Mouse (Mus musculus) hindbrain, embryonic 15.5 days (tissue): ENCODE results near the gene Spag7. TPM values are rescaled to one million over a fixed set of nuclear protein-coding genes. Genes with fewer than 3 reads are reported as not detected.

Experiments
- ATAC-seq: fragments of 200-750 bp; cut with Nextera tagmentation; 2 replicates; pipeline ENCODE4 v1.8.0; 2017; ENCODE audit warnings: low read depth, moderate number of reproducible peaks, moderate TSS enrichment; ENCODE audit not compliant: low FRiP score
- H3K27ac ChIP-seq: fragments of 300-500 bp; sonication (generic); replicated peaks from 2 replicates; pipeline ENCODE4 v1.5.1; 2015; ENCODE audit warnings: mild to moderate bottlenecking, inconsistent platforms
- H3K27me3 ChIP-seq: fragments of 300-500 bp; sonication (generic); 2 replicates; pipeline ENCODE4 v1.6.1; 2015; ENCODE audit warnings: control low read depth, inconsistent platforms
- H3K36me3 ChIP-seq: fragments of 300-500 bp; sonication (generic); 2 replicates; pipeline ENCODE4 v1.6.1; 2015; ENCODE audit warnings: control low read depth, inconsistent platforms
- H3K4me1 ChIP-seq: fragments of 300-500 bp; sonication (generic); replicated peaks from 2 replicates; pipeline ENCODE4 v1.6.1; 2015; ENCODE audit warnings: control low read depth, inconsistent platforms
- H3K4me2 ChIP-seq: fragments of 300-500 bp; sonication (generic); 2 replicates; pipeline ENCODE4 v1.6.1; 2015; ENCODE audit warnings: moderate library complexity, mild to moderate bottlenecking, inconsistent platforms
- H3K4me3 ChIP-seq: fragments of 300-500 bp; sonication (generic); 2 replicates; pipeline ENCODE4 v1.5.1; 2015; ENCODE audit warnings: mild to moderate bottlenecking, inconsistent platforms
- H3K9ac ChIP-seq: fragments of 300-500 bp; sonication (generic); 2 replicates; pipeline ENCODE4 v1.6.1; 2015; ENCODE audit warnings: inconsistent platforms
- H3K9me3 ChIP-seq: fragments of 300-500 bp; sonication (generic); 2 replicates; pipeline ENCODE4 v1.6.1; 2016; ENCODE audit warnings: control low read depth, inconsistent platforms
- WGBS: fragments of 180-500 bp; shearing (Covaris S2); methylation state at CpG from one replicate; pipeline ENCODE4 v1.1.7; 2015; 5-methylcytosine and 5-hydroxymethylcytosine counted together
- polyA plus RNA-seq: library from polyadenylated mRNA; unstranded; fragments of >200 nt; fragmentation: Nextera tagmentation; extraction: Ambion mirVana; gene quantifications from 2 replicates; pipeline ENCODE4 v1.2.1, GENCODE M21; 2015

Spag7 gene
- polyA plus RNA-seq, 1 experiment from 2014 or later, result 164 TPM

DNA sequence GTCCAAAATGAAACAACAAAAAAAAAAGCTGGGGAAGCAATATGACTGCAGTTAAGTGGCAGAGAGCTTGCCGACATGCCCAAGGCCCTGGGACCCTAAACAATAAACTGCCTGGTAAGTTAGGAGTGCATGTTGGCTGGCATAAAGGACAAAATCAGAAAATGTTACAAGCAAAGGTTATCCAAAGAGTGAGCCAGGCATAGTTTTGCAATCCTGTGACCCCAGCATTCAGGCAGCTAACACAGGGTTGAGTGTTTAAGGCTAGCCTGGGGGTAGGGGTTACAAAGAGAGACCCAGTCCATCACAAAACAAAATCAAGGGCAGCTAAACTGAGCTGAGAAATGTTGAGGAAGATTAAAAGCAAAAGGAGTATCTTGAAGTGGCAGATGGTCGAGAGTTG is 29.8 kb upstream of the Spag7 start:
- Histone ChIP-seq H3K4me1 (peaks cover 24% of the 10 kb centered on the region), H3K27me3 (no peaks in the 10 kb centered on the region), H3K4me3 (no peak overlapping the region)

DNA sequence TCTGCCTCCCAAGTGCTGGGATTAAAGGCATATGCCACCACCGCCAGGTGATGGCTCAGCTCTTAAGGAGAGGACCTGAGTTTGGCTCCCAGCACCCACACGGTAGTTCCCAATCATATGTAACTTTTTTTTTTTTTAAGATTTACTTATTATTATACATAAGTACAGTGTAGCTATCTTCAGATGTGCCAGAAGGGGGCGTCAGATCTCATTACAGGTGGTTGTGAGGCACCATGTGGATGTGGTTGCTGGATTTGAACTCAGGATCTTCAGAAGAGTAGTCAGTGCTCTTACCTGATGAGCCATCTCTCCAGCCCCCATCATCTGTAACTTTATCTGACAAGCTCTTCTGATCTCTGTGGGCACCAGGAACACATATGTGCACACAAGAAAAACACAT is 28.2 kb upstream of the Spag7 start:
- 72% methylated on average over 3 of the region's 3 CpGs for WGBS
- Histone ChIP-seq H3K27me3 (no peaks in the 10 kb centered on the region), H3K36me3 (no peaks in the 10 kb centered on the region), H3K4me2 (no peak overlapping the region), H3K9me3 (no peaks in the 10 kb centered on the region), H3K9ac (no peak overlapping the region), H3K27ac (no peak overlapping the region), H3K4me1 (peaks cover 20% of the 10 kb centered on the region), H3K4me3 (no peak overlapping the region)
- ATAC-seq, result no peak

More for the DNA sequence above, 29.8 kb upstream of the Spag7 start:
- 72% methylated on average over 2 of the region's 2 CpGs for WGBS
- H3K36me3 ChIP-seq, result no peaks in the 10 kb centered on the region; the same call in 1 of the 2 replicates
- no peak overlapping the region for H3K9ac ChIP-seq
- H3K27ac ChIP-seq, result no peak overlapping the region
- peak overlapping the region; percentile 83; the same call in 1 of the 2 replicates for H3K4me2 ChIP-seq
- no peaks in the 10 kb centered on the region for H3K9me3 ChIP-seq
- no peak for ATAC-seq

DNA sequence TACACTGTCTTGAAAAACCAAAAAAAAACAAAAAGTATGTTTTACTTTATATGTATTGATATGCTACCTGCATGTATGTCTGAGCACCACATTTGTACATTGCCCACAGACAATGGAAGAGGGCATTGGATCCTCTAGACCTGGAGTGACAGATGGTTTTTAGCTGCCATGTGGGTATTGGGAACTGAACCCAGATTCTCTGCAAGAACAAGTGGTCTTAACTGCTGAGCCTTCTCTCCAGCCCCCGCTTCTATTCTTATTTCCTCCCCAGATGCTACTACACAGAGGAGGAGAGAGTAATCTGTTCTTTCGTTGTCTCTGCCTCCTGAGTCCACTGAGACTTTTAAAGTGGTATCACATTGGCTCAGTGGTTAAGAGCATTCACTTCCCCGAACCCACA is 24.3 kb upstream of the Spag7 start:
- Histone ChIP-seq H3K4me1 (peaks cover 6% of the 10 kb centered on the region), H3K4me2 (no peak overlapping the region), H3K36me3 (no peaks in the 10 kb centered on the region), H3K27ac (no peak overlapping the region), H3K27me3 (no peaks in the 10 kb centered on the region), H3K4me3 (no peak overlapping the region), H3K9me3 (no peaks in the 10 kb centered on the region), H3K9ac (no peak overlapping the region)
- WGBS, result 75% methylated on average over 3 of the region's 3 CpGs
- ATAC-seq, result no peak

DNA sequence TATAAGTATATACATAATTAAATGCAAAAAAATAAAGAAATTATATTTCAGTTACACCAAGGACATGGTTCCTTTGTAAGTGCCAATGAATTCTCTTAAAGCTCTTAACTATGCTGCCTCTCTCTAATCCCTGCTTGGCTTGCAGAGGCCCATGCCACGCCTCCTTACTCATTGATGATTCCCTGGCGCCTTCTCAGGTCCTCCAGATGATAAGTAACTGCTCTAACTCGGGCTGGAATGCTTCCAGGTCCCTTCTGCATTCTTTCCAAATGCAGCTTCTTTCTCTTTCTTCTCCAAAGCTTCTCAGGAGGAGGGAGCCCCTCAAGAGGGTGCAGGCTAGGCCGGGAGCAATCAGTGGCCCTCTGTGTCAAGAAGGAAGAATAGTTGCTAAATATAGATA is 20.4 kb upstream of the Spag7 start:
- no peaks in the 10 kb centered on the region for H3K9me3 ChIP-seq
- H3K4me1 ChIP-seq, result peaks cover 27% of the 10 kb centered on the region
- H3K4me2 ChIP-seq, result no peak overlapping the region
- no peaks in the 10 kb centered on the region for H3K27me3 ChIP-seq
- no peak overlapping the region for H3K27ac ChIP-seq
- ATAC-seq, result no peak
- WGBS, result 66% methylated on average over 4 of the region's 4 CpGs
- no peak overlapping the region for H3K4me3 ChIP-seq
- no peak overlapping the region for H3K9ac ChIP-seq
- 0 out of 2 replicates have a peak, but pooled peaks cover under 1% of the 10 kb centered on the region for H3K36me3 ChIP-seq

DNA sequence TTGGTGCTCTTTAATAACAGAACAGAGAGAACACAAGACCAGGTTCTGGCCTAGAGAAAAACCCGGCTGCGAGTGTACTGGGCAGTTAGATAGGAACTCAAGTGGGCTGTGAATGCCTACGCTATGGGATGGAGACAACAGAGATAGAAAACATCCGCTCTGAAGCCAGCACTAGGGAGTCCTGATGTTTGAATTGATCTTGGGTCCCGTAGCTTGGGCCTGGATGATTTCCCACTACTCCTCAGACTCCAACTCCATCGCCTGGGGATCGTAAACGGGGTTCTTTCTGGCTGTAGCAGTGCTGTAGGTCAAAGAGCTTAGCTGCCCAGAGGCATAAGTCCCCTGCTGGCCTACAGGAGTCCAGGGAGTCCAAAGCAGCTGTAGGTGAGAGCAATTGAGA is 19.2 kb upstream of the Spag7 start:
- H3K27me3 ChIP-seq, result no peaks in the 10 kb centered on the region
- no peak for ATAC-seq
- no peaks in the 10 kb centered on the region for H3K9me3 ChIP-seq
- H3K36me3 ChIP-seq, result peaks cover 13% of the 10 kb centered on the region; the same call in 1 of the 2 replicates
- peak overlapping the region; percentile 94 for H3K4me3 ChIP-seq
- H3K9ac ChIP-seq, result peak overlapping the region; percentile 83
- 9% methylated on average over 8 of the region's 8 CpGs for WGBS
- peaks cover 27% of the 10 kb centered on the region for H3K4me1 ChIP-seq
- peak overlapping the region; percentile 91 for H3K4me2 ChIP-seq
- H3K27ac ChIP-seq, result peak overlapping the region; percentile 87

- H3K36me3 ChIP-seq, result peaks cover 15% of the 10 kb centered on the region; the same call in 1 of the 2 replicates
- H3K4me2 ChIP-seq, result peak within 1 kb of the TSS; percentile 91
- no peaks in the 10 kb centered on the region for H3K9me3 ChIP-seq
- H3K27me3 ChIP-seq, result no peaks in the 10 kb centered on the region
- H3K4me3 ChIP-seq, result peak within 1 kb of the TSS; percentile 94
- peaks cover 27% of the 10 kb centered on the region for H3K4me1 ChIP-seq
- ATAC-seq, result peak; percentile 83
- peak within 1 kb of the TSS; percentile 87 for H3K27ac ChIP-seq
- WGBS, result under 1% methylated on average over 54 of the region's 55 CpGs
- peak within 1 kb of the TSS; percentile 83 for H3K9ac ChIP-seq
Measured at GRCm38 (mm10) chr11:70687601-70688199, 18.5 kb upstream of the Spag7 start, which contains the start of gene Camta2. Gene Camta2 (minus strand): TSS chr11:70688105.

DNA sequence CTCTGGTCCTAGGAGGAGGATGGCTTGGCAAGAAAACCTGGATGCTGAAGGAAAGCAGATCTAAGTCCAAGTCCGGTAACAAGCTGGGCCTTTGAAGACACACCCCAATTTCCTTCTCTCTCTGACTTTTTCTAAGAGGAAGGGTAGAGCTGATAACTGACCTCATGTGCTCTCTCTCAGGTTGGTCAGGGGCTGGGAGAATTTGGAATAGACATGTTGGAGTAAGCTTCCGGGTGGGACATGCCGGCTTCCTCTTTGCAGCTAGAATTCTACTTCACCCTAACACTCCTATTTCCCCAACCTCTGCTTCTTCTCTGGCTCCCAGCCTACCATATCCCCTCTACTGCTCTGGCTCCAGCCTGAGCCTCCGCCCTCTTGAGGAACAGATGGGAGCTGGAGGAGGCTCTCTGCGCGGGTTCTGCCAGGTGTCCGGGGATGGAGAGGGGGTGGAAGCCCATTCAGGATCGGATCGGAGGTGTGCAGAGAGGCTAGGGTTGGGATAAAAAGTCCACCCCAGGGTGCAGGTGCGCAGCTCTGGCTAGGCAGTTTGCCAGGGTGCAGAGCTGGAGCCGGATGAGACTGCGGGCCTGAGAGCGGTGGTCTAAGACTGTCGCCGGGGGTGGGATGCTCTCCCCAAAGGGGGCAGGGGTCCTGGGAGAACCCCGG is 17.8 kb upstream of the Spag7 start:
- Histone ChIP-seq H3K4me3 (peak overlapping the region; percentile 94), H3K36me3 (peaks cover 18% of the 10 kb centered on the region), H3K9ac (peak overlapping the region; percentile 83), H3K27me3 (no peaks in the 10 kb centered on the region), H3K27ac (peak overlapping the region; percentile 87), H3K4me2 (peak overlapping the region; percentile 91), H3K4me1 (peaks cover 32% of the 10 kb centered on the region), H3K9me3 (no peaks in the 10 kb centered on the region)
- 3% methylated on average over 16 of the region's 16 CpGs for WGBS
- ATAC-seq, result peak; percentile 57

GRCm38 (mm10) chr11:70683640-70684039 is 14.4 kb upstream of the Spag7 start:
- H3K36me3 ChIP-seq, result peaks cover 37% of the 10 kb centered on the region
- H3K27me3 ChIP-seq, result no peaks in the 10 kb centered on the region
- 95% methylated on average over 5 of the region's 5 CpGs for WGBS
- H3K4me3 ChIP-seq, result no peak overlapping the region
- no peak overlapping the region for H3K9ac ChIP-seq
- no peak overlapping the region for H3K4me2 ChIP-seq
- H3K27ac ChIP-seq, result no peak overlapping the region
- H3K9me3 ChIP-seq, result no peaks in the 10 kb centered on the region
- no peak for ATAC-seq
- H3K4me1 ChIP-seq, result peaks cover 29% of the 10 kb centered on the region

DNA sequence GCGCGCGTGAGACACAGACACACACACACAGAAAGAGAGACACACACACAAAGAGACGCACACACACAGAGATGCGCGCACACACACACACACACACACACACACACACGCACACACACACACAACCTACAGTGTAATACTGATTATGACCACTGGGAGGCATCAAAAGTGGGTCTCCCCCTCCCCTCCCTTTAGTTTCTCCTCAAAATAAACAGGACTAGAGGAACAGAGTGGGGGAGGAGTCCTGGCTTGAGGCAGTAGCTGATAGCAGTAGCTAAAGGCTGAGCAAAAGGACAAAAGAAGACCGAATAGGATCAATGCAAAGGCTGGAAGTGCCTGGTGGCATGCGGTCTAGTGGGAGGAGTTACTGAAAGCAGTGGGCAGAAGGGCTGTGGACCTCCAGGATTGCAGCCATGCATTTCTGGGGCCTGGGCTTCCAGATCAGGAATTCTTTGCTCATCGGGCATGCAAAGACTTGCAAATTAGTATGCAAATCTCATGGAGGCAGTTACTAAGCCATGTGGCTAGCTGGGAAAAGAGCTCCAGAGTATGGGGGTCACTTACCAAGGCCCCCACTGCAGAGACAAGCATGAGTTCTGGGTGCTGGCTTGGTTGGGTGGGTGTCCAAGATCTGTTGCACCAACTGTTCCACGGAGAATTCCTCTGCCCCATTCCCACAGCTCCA is 12.8 kb upstream of the Spag7 start:
- peak overlapping the region; percentile 35 for H3K27ac ChIP-seq
- H3K9ac ChIP-seq, result no peak overlapping the region
- peaks cover 44% of the 10 kb centered on the region for H3K36me3 ChIP-seq
- WGBS, result 15% methylated on average over 11 of the region's 11 CpGs
- no peak overlapping the region for H3K4me3 ChIP-seq
- H3K9me3 ChIP-seq, result no peaks in the 10 kb centered on the region
- peaks cover 19% of the 10 kb centered on the region for H3K4me1 ChIP-seq
- no peaks in the 10 kb centered on the region for H3K27me3 ChIP-seq
- ATAC-seq, result peak; percentile 71
- no peak overlapping the region for H3K4me2 ChIP-seq

DNA sequence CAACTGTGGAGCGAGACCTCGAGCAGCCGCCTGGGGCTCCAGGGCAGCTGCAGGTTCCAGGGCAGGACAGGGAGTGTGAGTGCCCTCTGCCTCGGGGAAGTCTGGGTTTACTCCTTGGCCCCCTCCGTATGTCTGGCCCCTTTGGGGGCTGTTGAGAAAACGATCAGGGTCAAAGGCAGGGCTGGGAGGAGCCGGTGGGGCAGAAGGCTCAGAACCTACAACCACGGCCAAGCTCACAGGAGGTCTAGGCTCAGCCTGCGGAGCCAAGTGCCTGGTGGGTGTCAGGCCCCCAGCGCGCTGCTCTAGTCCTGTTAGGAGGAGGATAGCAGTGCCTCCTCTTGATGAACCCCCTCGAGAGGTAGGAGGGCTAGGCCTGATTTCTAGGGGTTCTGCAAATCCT is 12.0 kb upstream of the Spag7 start:
- Histone ChIP-seq H3K4me3 (no peak overlapping the region), H3K27me3 (no peaks in the 10 kb centered on the region), H3K9me3 (no peaks in the 10 kb centered on the region), H3K4me1 (peaks cover 10% of the 10 kb centered on the region; the same call in 1 of the 2 replicates), H3K27ac (no peak overlapping the region), H3K36me3 (peaks cover 52% of the 10 kb centered on the region), H3K4me2 (no peak overlapping the region), H3K9ac (no peak overlapping the region)
- WGBS, result 69% methylated on average over 12 of the region's 12 CpGs
- no peak for ATAC-seq

DNA sequence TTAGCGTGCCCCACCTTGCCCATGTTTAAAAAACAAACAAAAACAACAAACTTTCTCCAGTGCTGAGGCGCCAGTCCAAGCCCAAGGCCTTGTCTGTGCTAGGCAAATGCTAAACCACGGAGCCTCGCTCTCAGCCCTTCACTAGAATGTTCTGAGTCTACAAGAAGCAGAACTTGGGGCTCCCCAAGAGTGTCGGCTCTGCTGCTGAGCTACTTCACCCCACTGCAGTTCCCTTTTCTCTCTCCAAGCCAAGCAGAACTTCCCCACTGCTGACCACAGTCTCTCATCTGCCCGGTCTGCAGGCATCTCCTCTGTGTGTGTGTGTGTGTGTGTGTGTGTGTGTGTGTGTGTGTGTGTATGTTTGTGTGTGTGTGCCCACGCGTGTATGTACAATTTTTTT is 10.7 kb upstream of the Spag7 start:
- WGBS, result 95% methylated on average over 8 of the region's 8 CpGs
- ATAC-seq, result no peak
- Histone ChIP-seq H3K9ac (no peak overlapping the region), H3K9me3 (no peaks in the 10 kb centered on the region), H3K36me3 (peaks cover 63% of the 10 kb centered on the region), H3K4me1 (peaks cover 7% of the 10 kb centered on the region; the same call in 1 of the 2 replicates), H3K27ac (no peak overlapping the region), H3K27me3 (no peaks in the 10 kb centered on the region), H3K4me2 (no peak overlapping the region), H3K4me3 (no peak overlapping the region)

DNA sequence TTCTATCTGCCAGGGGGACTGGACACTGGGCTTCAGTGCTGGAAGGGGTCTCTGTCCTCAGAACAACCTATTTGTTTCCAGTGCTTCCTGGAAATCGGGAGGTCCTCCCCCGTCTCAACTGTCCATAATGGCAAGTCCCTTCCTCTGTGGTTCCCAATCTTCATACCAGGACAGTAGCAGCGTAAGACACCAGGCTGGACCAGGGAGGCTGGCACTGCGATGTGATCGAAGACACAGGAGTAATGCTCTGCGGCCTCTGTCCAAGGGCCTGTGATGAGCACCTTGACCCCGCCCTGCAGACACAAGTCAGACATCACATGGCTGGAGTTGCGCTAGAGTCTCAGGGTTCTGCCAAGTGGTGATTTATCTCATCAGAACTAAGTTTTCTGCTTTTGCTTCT is 10.1 kb upstream of the Spag7 start:
- Histone ChIP-seq H3K9ac (no peak overlapping the region), H3K4me1 (peaks cover 7% of the 10 kb centered on the region; the same call in 1 of the 2 replicates), H3K27me3 (no peaks in the 10 kb centered on the region), H3K4me3 (no peak overlapping the region), H3K27ac (no peak overlapping the region), H3K9me3 (no peaks in the 10 kb centered on the region), H3K36me3 (peaks cover 64% of the 10 kb centered on the region), H3K4me2 (no peak overlapping the region)
- WGBS, result 95% methylated on average over 8 of the region's 8 CpGs
- no peak for ATAC-seq
